Mouse (Mus musculus) midbrain, embryonic 15.5 days (tissue): Measurements from ENCODE around the gene Gm21304. TPM values are rescaled to one million over a fixed set of nuclear protein-coding genes. Genes with fewer than 3 reads are reported as not detected.

Experiments
- polyA plus RNA-seq: library from polyadenylated mRNA; unstranded; fragments of >200 nt; fragmentation: Nextera tagmentation; extraction: Ambion mirVana; gene quantifications from 2 replicates; pipeline ENCODE4 v1.2.1, GENCODE M21; 2015

Gene Gm21304
- polyA plus RNA-seq, 1 experiment from 2014 or later, result not detected

Other genes with a start within 250 kb of the Gm21304 start
- gene Gm21293, start 25.5 kb upstream of the Gm21304 start, polyA plus RNA-seq, result not detected in 2 replicates
- not detected in 2 replicates for gene Gm6763, start 17.0 kb upstream of the Gm21304 start, polyA plus RNA-seq
- gene Gm8764, start 8.5 kb upstream of the Gm21304 start, polyA plus RNA-seq, result not detected in 2 replicates
- not detected in 2 replicates for gene Gm21312, start 8.5 kb downstream of the Gm21304 start, polyA plus RNA-seq
- not detected in 2 replicates for gene Gm20765, start 17.0 kb downstream of the Gm21304 start, polyA plus RNA-seq
- not detected in 2 replicates for gene Gm4340, start 25.5 kb downstream of the Gm21304 start, polyA plus RNA-seq